Mouse (Mus musculus) forelimb bud, embryonic 11.5 days (tissue): Measurements from ENCODE around the gene Ostc.
A peak's percentile ranks its signal among the peaks of the same experiment; 100 is the strongest.

ENCODE experiments used
- DNase-seq: peaks from one replicate; pipeline ENCODE4 v3.0.0-alpha.2; 2012; ENCODE audit warnings: low read depth, low spot score

The Ostc gene

GRCm38 (mm10) chr3:130708967-130709924 lies at the start of gene Ostc:
Ostc (minus strand) TSS chr3:130709444.
- peak; percentile 96 for DNase-seq

- DNase-seq, result no peak
These were observed 49.1 kb upstream of the Ostc start for GRCm38 (mm10) chr3:130758157-130758841.

GRCm38 (mm10) chr3:130757117-130757852 lies 48.0 kb upstream of the Ostc start:
- DNase-seq, result no peak

GRCm38 (mm10) chr3:130749206-130749605 lies 40.0 kb upstream of the Ostc start:
- DNase-seq, result no peak

DNA sequence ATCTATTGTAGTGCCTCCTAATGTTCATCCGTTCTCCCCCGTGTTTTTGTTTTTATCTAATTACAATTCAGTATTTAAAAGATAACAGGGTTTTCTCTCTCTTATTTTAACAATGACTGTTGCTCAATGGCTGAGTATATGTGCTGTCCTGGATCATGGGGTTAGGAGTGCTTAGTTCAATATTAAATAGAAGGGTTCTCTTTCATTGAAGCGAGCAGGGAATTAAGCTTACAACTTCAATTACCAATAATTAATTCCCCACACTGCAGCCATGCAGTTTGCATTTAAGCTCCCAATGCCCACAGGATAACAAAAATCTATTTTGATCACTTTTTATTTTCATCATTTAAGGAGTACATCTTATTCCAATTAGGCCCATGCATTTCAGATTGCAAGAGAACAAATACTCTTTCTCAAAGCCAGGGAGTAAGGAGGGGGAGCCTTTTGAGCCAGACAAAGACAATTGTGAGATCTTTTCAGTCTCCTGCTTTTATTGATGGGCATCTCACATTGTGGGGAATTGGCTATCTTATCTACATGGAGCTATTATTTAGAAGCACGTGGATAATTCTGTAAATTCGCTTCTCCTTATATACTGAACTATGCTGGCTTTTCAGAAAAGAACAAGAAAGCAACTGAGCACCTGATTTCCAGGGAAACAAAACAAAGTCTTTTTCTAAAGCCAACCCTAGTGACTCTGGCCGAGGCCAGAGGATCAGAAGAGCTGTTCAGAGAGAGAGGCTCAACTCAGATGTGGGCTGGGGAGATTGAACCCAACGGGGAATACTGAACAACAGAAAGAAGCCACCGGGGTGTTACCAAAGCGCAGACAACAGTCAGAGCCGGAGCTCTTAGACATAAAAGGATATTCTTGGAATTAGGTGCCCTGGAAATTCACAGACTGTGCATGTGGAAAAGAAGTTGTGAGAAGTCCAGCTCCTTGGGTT lies 37.7 kb upstream of the Ostc start:
- no peak for DNase-seq

DNA sequence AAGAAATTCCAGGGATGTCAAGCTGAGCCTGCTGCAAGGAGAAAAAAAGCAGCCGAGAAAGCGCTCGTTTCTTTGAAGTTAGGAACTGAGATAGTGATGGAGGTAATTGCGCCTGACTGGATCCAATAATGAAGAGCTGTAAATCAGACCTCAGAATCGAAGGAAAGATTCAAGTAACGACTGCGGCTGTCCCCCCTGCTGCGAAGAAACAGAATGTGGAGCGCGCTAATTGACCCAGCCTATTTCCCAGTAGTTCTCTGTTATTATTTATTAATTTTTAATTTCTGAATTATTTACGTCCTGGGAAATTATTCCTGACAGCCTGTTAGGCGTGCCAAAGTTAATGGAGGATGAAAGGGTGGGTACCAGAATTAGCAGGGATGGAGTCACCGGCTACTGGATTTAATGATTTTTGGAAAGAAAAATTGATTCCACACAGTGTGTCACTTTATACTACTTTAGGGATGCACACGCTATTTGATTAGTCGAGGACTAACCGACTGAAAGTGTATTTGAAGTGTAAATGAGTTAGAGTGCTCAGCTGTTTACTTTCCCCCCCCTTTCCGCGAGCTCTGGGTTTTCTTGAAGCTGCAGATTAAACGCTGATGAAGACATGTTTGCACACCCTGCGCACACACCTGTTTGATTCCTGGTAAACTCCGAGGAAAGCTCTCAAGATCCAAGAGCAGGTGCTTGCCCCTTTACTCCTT lies 28.6 kb upstream of the Ostc start:
- DNase-seq, result no peak

- DNase-seq, result no peak
These were observed 27.5 kb upstream of the Ostc start for GRCm38 (mm10) chr3:130736758-130737157.

DNA sequence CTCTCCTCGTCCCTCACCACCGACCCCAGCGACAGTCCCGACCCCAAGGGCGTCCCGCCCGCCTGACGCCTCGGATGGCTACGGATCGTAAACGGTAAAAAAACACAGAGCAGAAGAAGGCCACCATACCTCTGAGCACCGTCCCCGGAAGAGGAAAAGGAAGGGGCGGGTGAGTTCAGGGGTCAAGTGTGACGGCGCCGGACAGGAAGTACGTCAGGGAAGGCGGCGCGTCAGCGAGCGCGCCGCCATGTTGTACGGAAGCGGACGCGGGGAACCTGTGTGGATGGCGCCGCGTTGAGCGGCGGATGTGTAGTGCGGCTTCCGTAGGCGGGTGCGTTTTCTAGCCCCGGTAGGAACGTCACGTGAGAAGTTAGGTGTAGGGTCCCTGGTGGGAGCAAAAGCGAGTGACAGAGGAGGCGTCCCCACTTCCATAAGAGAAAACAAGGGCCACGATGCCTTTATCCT lies 21.0 kb upstream of the Ostc start, which contains the start of gene Rpl34:
Gene Rpl34 (minus strand): TSS at position 210 of the 465 bp plus-strand sequence.
- peak; percentile 97 for DNase-seq

GRCm38 (mm10) chr3:130729472-130730188 lies 20.4 kb upstream of the Ostc start:
- no peak for DNase-seq

- DNase-seq, result no peak
These were observed 18.4 kb upstream of the Ostc start for GRCm38 (mm10) chr3:130727676-130728075.

DNA sequence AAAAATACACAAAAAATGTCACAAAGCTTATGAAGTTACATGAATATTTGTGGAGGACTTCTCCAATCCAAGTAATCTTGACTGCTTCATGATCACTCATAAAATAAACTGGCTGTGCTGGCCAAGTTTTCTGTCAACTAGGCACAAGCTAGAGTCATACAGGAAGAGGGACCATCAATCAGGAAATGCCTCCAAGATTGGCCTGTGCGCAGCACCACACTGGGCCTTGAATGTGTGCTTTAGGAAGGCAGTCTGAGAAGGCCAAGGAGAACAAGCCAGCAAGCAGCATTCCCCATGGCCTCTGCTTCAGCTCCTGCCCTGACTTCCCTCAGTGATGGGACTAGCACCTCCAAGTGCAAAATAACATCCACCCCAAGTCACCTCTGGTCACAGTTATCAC lies 17.8 kb upstream of the Ostc start:
- DNase-seq, result no peak

GRCm38 (mm10) chr3:130725718-130726117 lies 16.5 kb upstream of the Ostc start:
- no peak for DNase-seq

DNA sequence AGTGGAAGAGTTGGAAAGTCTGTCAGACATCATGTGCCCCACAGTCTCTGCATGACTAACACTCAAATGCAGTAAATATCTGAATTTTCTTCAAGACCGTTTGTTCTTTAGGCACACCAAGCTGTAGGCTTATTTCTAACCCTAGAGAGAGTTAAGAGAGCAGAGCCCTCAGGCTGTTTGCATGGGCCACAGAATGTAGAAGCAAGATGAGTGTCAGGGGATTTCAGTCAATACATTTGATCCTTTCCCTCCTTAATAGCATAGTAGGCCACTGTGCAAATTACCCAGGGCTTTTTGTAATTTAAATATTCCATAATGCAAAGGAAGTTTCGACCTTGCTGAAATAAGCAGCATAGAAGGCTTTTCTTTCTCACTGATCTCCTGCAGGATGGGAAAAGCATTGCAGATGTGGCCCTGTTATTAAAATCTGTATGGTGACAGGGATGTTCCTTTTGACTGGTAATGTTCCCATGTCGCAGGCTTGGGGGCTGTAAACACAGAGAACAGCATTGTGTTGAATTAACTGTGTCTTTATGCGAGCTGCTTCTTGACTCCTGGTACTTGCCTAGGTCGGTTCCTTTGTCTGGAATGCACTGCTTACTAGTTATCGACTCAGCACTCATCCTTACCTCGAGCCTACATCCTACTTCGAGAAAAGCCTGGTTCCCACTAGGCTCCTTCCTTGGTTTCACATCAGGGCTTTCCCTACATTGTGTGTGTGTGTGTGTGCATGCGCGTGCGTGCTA lies 13.7 kb upstream of the Ostc start:
- no peak for DNase-seq

GRCm38 (mm10) chr3:130720225-130720624 lies 11.0 kb upstream of the Ostc start:
- no peak for DNase-seq

GRCm38 (mm10) chr3:130718871-130719270 lies 9.6 kb upstream of the Ostc start:
- DNase-seq, result no peak

- DNase-seq, result no peak
These were observed 7.3 kb upstream of the Ostc start for GRCm38 (mm10) chr3:130716555-130716954.

DNA sequence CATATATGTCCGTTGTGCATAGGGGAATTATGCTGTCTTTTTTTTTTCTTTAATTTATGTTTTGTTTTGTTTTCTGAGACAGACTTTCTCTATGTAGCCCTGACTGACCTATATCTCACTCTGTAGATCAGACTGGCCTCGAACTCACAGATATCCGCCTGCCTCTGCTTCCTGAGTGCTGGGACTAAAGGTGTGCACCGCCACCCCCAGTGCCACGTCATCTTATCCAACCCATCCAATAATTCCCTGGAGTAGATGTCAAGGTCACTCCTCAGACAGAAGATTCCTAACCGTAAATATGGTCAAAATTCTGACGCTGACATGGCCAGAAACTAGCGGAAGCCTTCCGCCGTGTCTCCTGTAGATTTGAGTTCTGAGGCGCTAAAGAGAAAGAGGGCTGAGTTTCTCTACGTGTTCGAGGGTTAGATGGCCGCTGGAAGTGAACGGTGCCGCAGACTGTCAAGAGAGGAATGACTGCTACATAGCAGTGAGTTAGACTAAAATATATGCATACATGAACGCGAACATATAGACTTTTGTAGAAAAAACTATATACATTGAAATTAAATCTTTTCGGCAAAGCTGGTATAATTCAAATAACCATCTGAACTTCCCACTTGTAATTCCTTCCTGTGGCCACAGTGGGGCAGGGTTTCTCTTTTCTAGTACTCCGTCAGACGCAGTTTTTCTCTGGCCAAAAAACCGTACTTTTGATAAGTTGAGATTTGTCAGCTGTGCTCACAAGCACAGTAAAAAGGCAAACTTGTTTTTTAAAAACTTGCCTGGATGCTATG lies 5.7 kb upstream of the Ostc start:
- DNase-seq, result peak; percentile 65

- no peak for DNase-seq
These were observed 3.6 kb upstream of the Ostc start for GRCm38 (mm10) chr3:130712891-130713290.
